Mouse (Mus musculus): ENCODE data around the gene Nwd1.
A peak's percentile ranks its signal among the peaks of the same experiment; 100 is the strongest.
"Not testable (repeated sequence)": the region's sequence is repeated elsewhere in the genome, so short reads cannot be mapped to it uniquely, and the experiment has no call there.

Gene Nwd1

DNA sequence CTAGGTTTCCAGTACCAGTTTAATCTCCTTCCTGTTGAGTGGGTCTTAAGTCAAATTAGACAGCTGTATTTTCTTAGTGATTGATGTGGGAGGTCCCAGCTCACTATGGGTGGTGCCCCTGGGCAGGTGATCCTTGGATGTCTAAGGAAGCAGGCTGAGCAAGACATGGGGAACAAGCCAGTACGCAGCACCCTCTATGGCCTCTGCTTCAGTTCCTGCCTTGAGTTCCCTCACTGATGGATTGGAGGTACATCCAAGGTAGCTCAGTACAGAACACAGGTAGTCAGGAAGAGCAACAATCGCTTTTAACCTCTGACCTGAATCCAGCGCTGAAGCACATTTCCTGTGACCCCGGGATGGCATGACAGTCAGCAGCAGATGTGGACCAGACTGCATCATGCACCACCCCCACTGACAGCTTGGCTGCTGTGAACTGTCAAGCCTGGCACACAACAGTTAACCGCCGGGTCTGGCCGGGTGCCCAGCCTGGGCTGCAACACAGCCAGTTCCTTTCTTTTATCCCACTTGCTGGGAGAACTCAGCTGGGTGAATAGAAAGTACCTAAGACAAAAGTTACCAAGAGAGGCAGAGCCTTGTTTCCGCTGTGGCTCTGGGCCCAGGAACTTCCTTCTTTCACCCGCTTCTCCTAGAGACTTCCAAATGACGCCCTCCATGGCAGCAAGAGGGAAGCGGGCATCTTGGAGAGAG lies at the start of gene Nwd1:
Nwd1 (plus strand) TSS at position 652 of the 708 bp plus-strand sequence.
- peak; percentile 91 for DNase-seq (ENCODE audit: low read depth)

DNA sequence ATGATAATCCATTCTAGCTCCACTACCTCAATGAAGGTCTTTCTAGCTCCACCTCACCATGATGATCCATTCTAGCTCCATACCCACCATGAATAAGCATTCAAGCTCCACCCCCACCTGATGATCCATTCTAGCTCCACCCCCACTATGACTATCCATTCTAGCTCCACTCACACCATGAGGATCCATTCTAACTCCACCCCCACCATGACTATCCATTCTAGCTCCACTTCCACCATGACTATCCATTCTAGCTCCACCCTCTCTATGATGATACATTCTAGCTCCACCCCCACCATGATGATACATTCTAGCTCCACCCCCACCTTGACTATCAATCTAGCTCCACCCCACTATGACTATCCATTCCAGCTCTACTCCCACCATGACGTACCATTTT lies 3.6 kb upstream of the Nwd1 start:
- no peak for DNase-seq (ENCODE audit: low read depth)

DNA sequence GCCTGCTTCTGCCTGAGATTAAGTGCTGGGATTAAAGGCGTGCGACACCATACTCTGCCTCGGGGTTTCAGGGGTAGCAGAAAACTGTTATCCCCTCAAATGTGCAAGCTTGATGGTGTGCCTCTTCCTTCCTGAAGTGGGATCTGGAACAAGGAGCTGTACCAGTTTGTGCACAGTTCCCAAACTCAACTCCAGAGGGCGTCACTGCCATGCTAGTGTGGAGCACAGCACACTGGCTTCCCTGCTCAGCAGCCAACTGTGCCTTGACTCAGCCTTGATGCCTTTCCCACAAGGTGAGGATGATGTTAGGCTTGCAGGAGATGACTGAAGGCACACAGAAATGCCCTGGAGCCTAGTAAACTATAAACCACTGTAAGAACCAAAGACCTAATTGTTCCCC lies 1.9 kb upstream of the Nwd1 start:
- peak; percentile 62 for DNase-seq (ENCODE audit: low read depth)

DNA sequence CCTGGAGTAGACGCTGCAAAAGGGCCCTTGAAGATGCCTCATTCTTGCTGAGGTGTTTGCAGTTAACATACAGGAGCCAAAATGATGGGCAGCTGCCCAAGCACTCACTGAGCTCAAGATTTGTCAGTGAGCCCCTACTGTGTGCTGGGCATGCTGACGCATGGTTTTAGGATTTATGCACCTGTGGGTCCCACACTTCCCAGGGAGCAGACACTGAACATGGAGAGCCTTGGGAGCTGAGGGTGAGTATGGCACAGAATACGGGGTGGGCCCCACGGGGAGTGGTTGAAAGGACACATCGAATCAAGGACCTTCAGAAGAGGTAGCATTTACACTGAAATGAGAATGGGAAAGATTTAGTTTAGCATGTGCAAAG lies 245 bp downstream of the Nwd1 start:
- DNase-seq (ENCODE audit: low read depth) = no peak

DNA sequence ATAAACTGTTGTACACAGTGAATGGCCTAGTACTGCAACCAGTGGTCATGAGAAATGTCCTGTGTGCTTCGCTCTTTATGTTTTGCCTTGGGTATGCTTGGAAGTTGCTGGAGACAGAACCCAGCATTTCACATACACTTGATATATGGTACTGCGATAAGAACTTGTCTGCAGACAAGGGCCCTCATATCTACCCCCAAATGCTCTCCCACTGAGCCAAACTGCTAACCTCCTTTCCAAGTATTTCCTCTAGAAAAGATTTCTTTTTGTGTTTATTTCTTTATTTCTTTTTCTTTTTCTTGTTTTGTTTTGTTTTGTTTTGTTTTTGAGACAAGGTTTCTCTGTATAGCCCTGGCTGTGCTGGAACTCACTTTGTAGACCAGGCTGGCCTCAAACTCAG lies 4.2 kb downstream of the Nwd1 start:
- DNase-seq (ENCODE audit: low read depth) = no peak

DNA sequence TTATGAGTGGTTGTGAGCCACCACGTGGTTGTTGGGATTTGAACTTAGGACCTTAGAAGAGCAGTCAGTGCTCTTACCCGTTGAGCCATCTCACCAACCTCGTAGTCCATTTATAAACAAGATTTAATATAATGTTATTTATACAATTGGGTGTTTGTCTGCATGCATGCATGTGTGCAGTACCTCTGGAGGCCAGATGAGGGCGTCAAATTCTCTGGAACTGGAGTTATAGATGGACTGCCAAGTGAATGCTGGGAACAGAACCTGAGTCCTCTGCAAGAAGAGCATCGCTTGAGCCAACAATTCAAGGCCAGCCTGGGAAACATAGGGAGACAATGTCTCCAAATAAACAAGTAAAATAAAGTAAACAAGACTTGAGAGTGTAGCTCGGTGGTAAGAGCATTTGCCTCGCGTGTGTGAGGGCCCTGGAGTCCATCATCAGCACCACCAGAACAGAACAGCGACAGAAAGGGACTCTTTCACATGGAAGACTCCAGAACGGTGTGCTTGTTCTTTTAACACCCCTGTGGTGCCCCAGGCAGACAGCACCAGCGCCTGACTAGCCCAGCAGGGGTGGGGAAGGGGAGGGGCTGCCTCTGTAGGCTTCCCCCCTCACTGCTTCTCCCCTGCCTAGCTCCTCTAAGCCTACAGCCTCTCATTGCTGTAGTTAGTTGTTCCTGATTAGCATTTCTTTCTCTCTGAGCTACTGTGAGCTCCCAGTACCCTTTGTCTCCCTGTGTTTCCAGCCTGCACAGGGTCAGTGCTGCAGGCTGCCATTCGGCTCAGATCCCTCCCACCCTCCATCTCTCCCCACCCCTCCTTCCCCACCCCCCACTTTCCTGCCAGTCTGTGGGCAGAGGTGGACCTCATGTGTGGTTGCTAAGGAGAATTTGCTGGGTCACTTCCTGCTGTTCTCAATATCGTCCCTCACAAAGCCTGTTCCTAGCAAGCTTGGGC lies 8.3 kb downstream of the Nwd1 start:
- DNase-seq (ENCODE audit: low read depth) = peak; percentile 95

DNA sequence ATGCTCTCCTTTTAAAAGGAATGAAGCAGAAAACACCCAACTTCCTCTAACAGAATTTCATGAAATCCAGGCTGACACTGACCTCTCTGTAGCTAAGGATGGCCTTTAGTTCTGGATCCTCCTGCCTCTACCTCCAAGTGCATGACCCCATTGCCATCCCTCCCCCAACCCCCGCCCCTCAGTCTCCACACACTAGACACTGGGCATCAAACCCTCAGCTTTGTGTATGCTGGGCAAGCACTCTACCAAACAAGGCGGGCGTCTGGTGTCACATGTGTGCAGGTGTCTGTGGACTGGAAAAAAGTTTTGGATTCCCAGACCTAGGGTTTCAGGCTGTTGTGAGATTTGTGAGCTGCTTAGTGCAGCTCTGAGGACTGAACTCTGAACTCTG lies 9.0 kb downstream of the Nwd1 start:
- no peak for DNase-seq (ENCODE audit: low read depth)

DNA sequence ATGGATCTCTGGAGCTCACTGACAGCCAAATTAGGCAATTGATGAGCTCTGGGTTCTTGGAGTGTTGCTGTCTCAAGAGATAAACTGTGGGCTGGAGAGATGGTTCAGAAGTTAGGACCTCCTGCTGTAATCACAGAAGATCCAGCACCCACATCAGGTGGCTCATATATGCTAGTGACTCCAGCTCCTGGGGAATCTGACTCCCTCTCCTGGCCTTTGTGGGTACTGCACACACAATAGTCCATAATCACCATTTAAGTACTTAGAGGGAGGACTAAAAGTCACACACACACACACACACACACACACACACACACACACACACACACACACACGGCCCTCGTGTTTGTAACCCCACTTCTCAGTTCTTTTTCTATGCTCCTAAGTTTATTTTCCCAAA lies 13.5 kb downstream of the Nwd1 start:
- DNase-seq (ENCODE audit: low read depth) = peak; percentile 54

DNA sequence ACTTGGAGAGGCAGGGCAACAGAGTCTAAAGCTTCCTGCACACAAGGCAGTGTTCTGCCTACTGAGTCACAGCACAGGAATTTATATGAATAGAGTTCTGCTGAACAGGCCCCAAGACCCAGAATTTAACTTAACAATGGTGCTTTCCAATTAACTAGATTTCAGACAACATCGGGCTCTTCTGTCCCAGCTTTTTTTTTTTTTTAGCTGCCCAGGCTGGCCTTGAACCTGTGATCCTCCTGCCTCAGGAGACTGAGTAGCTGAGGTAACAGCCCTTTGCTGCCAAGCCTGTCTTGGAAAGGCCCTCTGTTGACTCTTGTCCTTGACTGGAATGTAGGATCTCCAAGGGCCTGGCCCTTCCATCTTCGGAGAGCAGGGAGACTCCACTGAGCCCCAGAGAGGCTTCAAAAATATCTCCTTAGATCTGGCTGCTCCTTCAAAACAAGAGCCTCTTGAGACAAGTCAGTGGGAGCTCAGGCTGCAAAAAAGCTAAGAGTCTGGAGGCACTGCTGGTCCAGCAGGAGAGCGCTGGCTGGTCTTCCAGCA lies 17.7 kb downstream of the Nwd1 start:
- DNase-seq (ENCODE audit: low read depth) = no peak

DNA sequence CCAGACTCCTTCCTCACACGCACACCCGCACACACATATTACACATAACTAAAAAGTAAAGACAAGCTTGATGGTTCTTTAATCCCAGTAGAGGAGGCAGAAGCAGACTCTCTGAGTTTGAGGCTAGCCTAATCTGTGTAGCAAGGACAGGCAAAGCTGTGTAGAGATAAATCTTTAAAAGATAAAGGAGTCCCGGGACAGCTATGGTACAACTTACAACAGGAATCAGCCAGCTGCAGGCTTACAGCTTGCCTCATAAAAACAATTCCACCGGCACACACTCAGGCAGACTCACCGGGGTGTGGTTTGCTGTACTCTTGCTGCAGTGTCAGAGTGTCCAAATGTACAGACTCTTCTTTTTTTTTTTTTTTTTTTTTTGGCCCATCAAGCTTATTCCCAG lies 18.2 kb downstream of the Nwd1 start:
- no peak for DNase-seq (ENCODE audit: low read depth)

DNA sequence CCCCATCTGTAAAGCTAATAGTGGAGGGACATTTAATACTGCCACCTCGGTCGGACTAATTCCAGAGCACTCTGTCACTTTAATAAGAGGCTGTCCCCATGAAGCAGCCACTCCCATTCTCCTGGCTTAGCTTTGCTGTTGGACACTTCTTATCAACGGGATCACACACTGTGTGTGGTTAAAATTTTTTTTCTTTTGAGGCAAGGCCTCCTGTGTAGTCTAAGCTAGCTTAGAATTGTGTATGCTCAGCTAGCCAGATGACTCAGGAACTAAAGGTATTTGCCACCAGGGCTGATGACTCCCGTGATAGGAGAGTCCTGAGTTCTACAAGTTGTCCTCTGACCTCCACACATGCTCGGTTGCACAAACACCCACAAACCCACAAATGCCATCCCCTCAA lies 18.9 kb downstream of the Nwd1 start:
- DNase-seq (ENCODE audit: low read depth) = peak; percentile 95

DNA sequence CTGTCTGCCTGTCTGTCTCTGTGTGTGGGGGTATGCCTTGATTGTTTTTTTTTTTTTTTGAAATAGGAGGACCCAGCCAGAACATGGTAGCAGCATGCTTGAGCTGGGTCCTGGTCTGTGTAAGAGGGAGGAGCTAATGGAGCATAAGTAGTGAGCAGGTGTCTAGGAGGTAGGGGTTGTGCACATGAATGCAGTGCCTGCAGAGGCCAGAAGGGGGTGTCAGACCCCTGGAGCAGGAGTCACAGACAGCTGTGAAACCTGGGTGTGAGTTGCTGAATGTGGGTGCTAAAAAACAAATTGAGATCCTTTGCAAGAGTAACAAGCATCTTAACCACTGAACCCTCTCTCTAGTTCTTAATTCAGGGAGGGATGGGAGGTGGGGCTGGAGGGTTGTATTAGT lies 22.4 kb downstream of the Nwd1 start:
- no peak for DNase-seq (ENCODE audit: low read depth)

DNA sequence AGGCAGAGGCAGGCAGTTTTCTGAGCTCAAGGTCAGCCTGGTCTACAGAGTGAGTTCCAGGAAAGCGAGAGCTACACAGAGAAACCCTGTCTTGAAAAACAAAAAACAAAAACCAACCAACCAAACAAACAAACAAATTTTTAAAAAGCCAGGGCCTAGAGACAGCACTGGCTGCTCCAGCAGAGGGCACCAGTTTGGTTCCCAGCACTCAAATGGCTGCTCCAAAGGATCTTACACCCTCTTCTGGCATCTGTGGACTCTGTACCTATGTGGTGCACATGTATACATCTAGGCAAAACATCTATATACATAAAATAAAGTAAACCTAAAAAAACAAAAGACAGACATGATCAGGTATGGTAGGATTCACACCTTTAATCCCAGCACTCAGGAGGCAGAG lies 26.3 kb downstream of the Nwd1 start:
- no peak for DNase-seq (ENCODE audit: low read depth)

DNA sequence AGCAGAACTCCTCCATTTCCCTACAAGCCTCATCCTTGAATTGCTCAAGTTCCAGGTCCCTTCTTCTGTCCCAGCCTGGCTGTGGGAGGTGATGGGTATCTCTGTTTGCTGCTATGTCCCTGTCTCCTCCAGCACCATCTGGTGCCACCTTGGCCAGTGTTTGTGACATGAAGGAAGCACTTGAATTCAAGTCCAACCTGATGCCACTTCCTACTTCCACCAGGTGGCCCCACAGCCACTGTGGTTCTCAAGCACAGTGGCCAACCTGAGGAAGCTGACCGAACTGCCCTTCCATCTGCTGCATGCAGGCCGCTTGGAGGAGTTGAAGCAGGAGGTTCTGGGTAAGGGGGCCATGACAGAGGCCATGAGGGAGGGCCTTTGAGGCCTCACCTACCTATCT lies 27.7 kb downstream of the Nwd1 start:
- peak; percentile 45 for DNase-seq (ENCODE audit: low read depth)

DNA sequence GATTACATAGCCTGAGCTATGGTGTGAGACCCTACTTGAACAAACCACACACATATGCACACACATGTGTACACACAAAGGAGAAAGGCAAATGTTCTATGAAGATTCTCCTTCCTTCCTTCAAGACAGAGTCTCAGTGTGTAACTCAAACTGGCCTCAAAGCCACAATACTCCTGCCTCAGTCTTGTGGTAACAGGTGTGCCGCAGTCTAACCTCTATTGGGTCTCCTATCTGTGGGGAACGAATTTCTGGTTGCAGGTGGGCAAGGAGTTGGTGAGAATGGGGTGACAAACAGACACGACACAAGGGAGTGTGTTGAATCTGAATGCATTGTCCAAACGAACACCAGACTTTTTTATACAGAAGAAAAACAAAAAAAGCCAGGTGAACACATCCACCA lies 29.9 kb downstream of the Nwd1 start:
- no peak for DNase-seq (ENCODE audit: low read depth)

DNA sequence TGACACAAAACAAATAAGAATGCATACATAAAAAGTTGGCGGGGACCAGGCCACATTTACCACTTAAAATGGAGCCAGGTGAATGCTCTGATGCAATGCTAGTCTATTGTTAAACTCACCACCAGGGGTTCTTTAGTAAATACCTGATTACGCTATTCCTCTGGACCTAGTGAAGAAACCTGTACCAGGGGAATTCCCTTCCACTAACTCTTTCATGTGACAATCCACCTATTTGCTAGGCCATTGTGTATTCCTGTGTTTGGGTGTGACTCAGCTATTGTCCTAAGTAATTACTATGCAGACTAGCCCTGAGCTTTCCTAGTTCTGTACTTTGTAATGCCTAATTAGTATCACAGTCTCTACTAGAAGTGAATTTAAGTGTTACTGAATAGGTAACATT lies 30.3 kb downstream of the Nwd1 start:
- DNase-seq (ENCODE audit: low read depth) = not testable (repeated sequence)

DNA sequence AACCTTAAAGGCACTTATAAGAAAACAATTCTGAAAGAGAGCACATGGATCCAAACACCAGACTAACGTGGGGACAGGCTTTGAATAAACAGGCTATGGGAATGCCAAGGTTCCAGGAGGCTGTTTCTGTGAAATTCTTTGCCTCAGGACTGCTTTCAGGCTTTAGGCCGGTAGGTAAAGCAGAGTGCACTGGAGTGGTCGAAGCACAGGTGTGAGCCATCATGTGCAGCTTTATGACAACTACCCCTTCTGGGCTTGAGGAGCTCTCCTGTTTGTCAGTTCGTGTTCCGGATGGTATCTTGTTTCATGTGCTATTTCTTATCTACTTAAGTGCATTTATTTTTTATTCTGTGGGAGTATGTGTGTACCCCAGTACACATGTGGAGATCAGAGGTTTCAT lies 30.8 kb downstream of the Nwd1 start:
- DNase-seq (ENCODE audit: low read depth) = no peak

DNA sequence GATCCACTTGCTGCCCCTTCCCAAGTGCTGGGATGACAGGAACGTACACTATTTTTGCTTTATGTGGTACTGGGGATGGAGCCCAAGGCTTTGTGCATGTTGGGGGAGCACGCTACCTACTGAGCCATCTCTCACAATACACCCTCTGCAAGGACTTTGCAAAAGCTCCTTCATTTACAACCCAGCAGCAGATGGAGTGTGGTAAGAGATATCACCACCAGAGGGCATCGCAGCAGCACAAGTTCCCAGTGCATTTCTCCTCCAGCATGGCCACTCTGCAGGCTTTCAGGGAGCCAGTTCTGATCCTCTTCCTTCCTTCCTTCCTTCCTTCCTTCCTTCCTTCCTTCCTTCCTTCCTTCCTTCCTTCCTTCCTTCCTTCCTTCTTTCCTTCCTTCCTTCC lies 33.6 kb downstream of the Nwd1 start:
- DNase-seq (ENCODE audit: low read depth) = peak; percentile 81

DNA sequence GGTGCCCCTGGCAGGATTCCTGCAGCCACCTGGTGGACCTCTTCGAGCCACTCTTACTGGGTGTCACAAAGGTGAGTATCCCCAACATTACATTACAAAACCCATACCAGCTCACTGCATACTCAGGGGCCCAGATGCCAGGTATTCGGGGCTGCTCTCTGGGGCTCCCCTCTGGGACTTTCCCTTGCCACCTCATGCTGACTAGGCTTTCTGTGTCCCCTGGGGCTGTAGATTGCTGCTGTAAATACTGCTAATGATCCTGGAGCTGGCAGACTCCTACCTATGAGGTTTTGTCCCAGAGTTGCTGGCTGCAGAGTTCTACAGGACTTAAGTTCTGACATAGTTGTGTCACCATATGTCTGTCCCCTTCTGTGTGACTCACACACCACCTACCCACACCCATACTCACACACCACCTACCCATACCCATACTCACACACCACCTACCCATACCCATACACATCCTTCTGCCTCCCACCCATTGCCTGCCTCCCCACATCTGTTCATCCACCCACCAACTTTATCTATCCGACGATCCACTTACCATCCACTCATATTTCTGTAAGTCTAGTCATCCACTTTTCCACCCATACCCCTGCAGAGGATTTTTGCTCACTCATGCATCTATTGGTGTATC lies 35.7 kb downstream of the Nwd1 start:
- no peak for DNase-seq (ENCODE audit: low read depth)

DNA sequence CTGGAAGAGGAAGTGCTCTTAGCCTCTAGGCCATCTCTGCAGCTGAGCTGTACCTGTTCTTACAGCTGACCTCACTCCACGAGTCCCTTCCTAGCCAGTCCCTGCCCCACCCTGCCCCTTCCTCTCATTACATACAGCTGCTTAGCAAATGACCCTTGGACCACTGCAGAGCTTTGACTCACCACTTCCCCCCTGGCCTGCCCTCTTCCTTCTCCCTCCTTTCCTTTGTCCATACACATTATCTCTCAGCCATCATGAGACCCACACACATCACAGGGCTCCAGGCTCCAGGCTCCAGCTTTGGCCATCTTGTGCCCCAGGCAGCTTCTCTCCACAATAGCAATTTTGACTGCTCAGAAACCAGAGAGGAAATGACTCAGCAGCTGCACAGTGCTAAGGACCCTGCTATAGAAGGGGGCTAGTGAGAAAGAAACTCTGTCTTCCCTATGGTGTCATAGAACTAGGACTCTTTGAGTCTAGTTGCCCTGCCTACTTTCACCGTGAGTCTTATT lies 36.6 kb downstream of the Nwd1 start:
- DNase-seq (ENCODE audit: low read depth) = peak; percentile 91

DNA sequence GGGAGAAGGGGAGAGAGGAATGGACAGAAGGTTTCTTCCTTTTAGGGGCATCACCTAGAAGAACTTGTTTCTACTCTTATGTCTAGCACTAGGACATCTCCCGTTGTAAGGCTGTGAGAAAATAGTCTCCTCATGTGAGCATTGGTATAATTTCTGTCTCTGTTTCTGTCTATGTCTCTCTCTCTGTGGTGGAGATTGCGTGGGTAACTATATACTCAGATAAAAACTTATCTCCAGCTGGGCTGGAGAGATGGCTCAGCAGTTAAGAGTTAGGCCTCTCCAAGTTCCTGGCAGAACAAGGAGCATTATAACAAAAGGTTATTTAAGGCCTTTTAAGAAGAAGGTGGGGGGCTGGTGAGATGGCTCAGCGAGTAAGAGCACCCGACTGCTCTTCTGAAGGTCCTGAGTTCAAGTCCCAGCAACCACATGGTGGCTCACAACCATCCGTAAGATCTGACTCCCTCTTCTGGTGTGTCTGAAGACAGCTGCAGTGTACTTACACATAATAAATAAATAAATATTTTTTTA lies 37.1 kb downstream of the Nwd1 start:
- not testable (repeated sequence) for DNase-seq (ENCODE audit: low read depth)

DNA sequence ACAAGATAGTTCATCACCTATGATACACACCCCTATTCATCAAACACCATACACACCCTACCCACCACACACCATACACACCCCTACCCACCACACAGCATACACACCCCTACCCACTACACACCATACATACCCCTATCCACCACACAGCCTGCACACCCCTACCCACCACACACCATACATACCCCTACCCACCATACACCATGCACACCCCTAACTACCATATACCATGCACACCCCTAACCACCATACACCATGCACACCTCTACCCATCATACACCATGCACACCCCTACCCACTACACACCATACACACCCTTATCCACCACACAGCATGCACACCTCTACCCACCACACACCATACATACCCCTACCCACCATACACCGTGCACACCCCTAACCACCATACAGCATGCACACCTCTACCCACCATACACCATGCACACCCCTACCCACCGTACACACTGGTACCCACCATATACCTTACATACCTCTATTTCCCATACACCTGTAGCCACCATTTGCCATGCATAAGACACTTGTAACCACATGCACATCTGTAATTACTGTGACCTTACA lies 51.9 kb downstream of the Nwd1 start:
- DNase-seq (ENCODE audit: low read depth) = no peak
